Mouse (Mus musculus) bone marrow macrophage, adult 2 months (primary cell): Measurements from ENCODE around the gene Gm39653.

Experiments
- CTCF ChIP-seq: IDR thresholded peaks from 2 replicates; pipeline ENCODE4 v1.5.1; 2012; ENCODE audit warnings: low read depth, mild to moderate bottlenecking, low read length, moderate library complexity
- POLR2A ChIP-seq: IDR thresholded peaks from 2 replicates; pipeline ENCODE4 v1.6.1; 2012; ENCODE audit warnings: mild to moderate bottlenecking, low read depth, low read length, borderline replicate concordance

GRCm38 (mm10) chr1:63667201-63667948 is 51.6 kb downstream of the Gm39653 start:
- TF ChIP-seq POLR2A (no peak), CTCF (no peak)
